Mouse (Mus musculus) liver, embryonic 14.5 days (tissue): ENCODE data around the gene Ube2d3.

Experiments used
- CTCF ChIP-seq: IDR thresholded peaks from 2 replicates; pipeline ENCODE4 v1.5.1; 2016; ENCODE audit warnings: antibody characterized with exemption, low read depth, control low read depth
- EP300 ChIP-seq: IDR thresholded peaks from 2 replicates; pipeline ENCODE4 v1.6.1; 2016; ENCODE audit warnings: antibody characterized with exemption, low read depth

GRCm38 (mm10) chr3:135475025-135475424 is 37.1 kb downstream of the Ube2d3 start:
- no peak for TF ChIP-seq CTCF
- TF ChIP-seq EP300 = no peak
